Mouse (Mus musculus) small intestine, adult 2 months (tissue): ENCODE measurements at regions not wholly inside any gene's neighbourhood (a gene's known extent, or its start where the extent isn't known, plus 50 kb on each side); places are given as distances from the start of the nearest gene placed in this dataset.

Experiments
- CTCF ChIP-seq: fragments of 200-500 bp; IDR thresholded peaks from 2 replicates; pipeline ENCODE4 v1.5.1; 2012; ENCODE audit warnings: low read depth, mild to moderate bottlenecking, control low read depth, inconsistent platforms, low read length, moderate library complexity, mixed read lengths; ENCODE audit not compliant: insufficient replicate concordance, insufficient read length; ENCODE audit errors: extremely low read depth
- POLR2A ChIP-seq: fragments of 200-500 bp; IDR thresholded peaks from 2 replicates; pipeline ENCODE4 v1.6.1; 2012; ENCODE audit warnings: low read depth, mild to moderate bottlenecking, control low read depth, inconsistent platforms, low read length, moderate library complexity

GRCm38 (mm10) chr13:90454631-90455030 is 365.2 kb upstream of the Xrcc4 start:
- no peak for TF ChIP-seq POLR2A
- TF ChIP-seq CTCF = no peak
